Mouse (Mus musculus): ENCODE results near the gene Aadacl3. TPM values are rescaled to one million over a fixed set of nuclear protein-coding genes. Genes with fewer than 3 reads are reported as not detected.

Aadacl3 gene
- not detected in 2 replicates for polyA plus RNA-seq (2012; rRNA removed)

GRCm38 (mm10) chr4:144463656-144464055, at the start of gene Aadacl3:
TSS of gene Aadacl3 (minus strand) at chr4:144463756.
- H3K27ac ChIP-seq (ENCODE audit: control insufficient read depth, insufficient read depth, low read length) = no peak within 1 kb of the TSS
- H3K4me3 ChIP-seq (ENCODE audit: control insufficient read depth, insufficient read depth, low read length) = no peak within 1 kb of the TSS
- H3K36me3 ChIP-seq (ENCODE audit: control insufficient read depth, insufficient read depth, low read length) = no peaks in the 10 kb centered on the region
- no peak for DNase-seq
- WGBS = 81% methylated on average over 3 of the region's 3 CpGs
- H3K4me1 ChIP-seq (replicated peaks; ENCODE audit: control insufficient read depth, insufficient read depth, low read length) = no peaks in the 10 kb centered on the region
- no peaks in the 10 kb centered on the region for H3K27me3 ChIP-seq (ENCODE audit: control insufficient read depth, insufficient read depth, low read length)
- no peak for TF ChIP-seq POLR2A (IDR thresholded peaks at IDR 0.05; ENCODE audit: control insufficient read depth, extremely low read depth, insufficient read depth, low read length, poor library complexity)
- no peak for TF ChIP-seq CTCF (IDR thresholded peaks at IDR 0.05; ENCODE audit: borderline replicate concordance, control insufficient read depth, extremely low read depth, insufficient read depth, low read length, poor library complexity)

GRCm38 (mm10) chr4:144506518-144506917, 43.0 kb upstream of the Aadacl3 start:
- TF ChIP-seq CTCF (IDR thresholded peaks at IDR 0.05; ENCODE audit: borderline replicate concordance, control insufficient read depth, extremely low read depth, insufficient read depth, low read length, poor library complexity) = no peak
- no peak for TF ChIP-seq POLR2A (IDR thresholded peaks at IDR 0.05; ENCODE audit: control insufficient read depth, extremely low read depth, insufficient read depth, low read length, poor library complexity)
- H3K36me3 ChIP-seq (ENCODE audit: control insufficient read depth, insufficient read depth, low read length) = no peaks in the 10 kb centered on the region
- H3K27me3 ChIP-seq (ENCODE audit: control insufficient read depth, insufficient read depth, low read length) = no peaks in the 10 kb centered on the region
- DNase-seq = no peak
- WGBS = 69% methylated on average over 1 of the region's 1 CpGs
- H3K4me3 ChIP-seq (ENCODE audit: control insufficient read depth, insufficient read depth, low read length) = no peak overlapping the region
- no peaks in the 10 kb centered on the region for H3K4me1 ChIP-seq (replicated peaks; ENCODE audit: control insufficient read depth, insufficient read depth, low read length)
- no peak overlapping the region for H3K27ac ChIP-seq (ENCODE audit: control insufficient read depth, insufficient read depth, low read length)

- no peak overlapping the region for H3K4me3 ChIP-seq (ENCODE audit: control insufficient read depth, insufficient read depth, low read length)
- H3K4me1 ChIP-seq (replicated peaks; ENCODE audit: control insufficient read depth, insufficient read depth, low read length) = no peaks in the 10 kb centered on the region
- no peak for DNase-seq
- H3K36me3 ChIP-seq (ENCODE audit: control insufficient read depth, insufficient read depth, low read length) = no peaks in the 10 kb centered on the region
- H3K27ac ChIP-seq (ENCODE audit: control insufficient read depth, insufficient read depth, low read length) = no peak overlapping the region
- H3K27me3 ChIP-seq (ENCODE audit: control insufficient read depth, insufficient read depth, low read length) = no peaks in the 10 kb centered on the region
- no peak for TF ChIP-seq CTCF (IDR thresholded peaks at IDR 0.05; ENCODE audit: borderline replicate concordance, control insufficient read depth, extremely low read depth, insufficient read depth, low read length, poor library complexity)
- TF ChIP-seq POLR2A (IDR thresholded peaks at IDR 0.05; ENCODE audit: control insufficient read depth, extremely low read depth, insufficient read depth, low read length, poor library complexity) = no peak
Observed at GRCm38 (mm10) chr4:144493331-144493730, 29.8 kb upstream of the Aadacl3 start.

GRCm38 (mm10) chr4:144468091-144468490, 4.5 kb upstream of the Aadacl3 start:
- Histone ChIP-seq H3K36me3 (ENCODE audit: control insufficient read depth, insufficient read depth, low read length) (no peaks in the 10 kb centered on the region), H3K4me3 (ENCODE audit: control insufficient read depth, insufficient read depth, low read length) (no peak overlapping the region), H3K27ac (ENCODE audit: control insufficient read depth, insufficient read depth, low read length) (no peak overlapping the region), H3K27me3 (ENCODE audit: control insufficient read depth, insufficient read depth, low read length) (no peaks in the 10 kb centered on the region), H3K4me1 (replicated peaks; ENCODE audit: control insufficient read depth, insufficient read depth, low read length) (no peaks in the 10 kb centered on the region)
- no peak for DNase-seq
- TF ChIP-seq POLR2A (IDR thresholded peaks at IDR 0.05; ENCODE audit: control insufficient read depth, extremely low read depth, insufficient read depth, low read length, poor library complexity) = no peak
- no peak for TF ChIP-seq CTCF (IDR thresholded peaks at IDR 0.05; ENCODE audit: borderline replicate concordance, control insufficient read depth, extremely low read depth, insufficient read depth, low read length, poor library complexity)
- WGBS = 92% methylated on average over 1 of the region's 1 CpGs

- no peaks in the 10 kb centered on the region for H3K36me3 ChIP-seq (ENCODE audit: control insufficient read depth, insufficient read depth, low read length)
- H3K4me1 ChIP-seq (replicated peaks; ENCODE audit: control insufficient read depth, insufficient read depth, low read length) = no peaks in the 10 kb centered on the region
- H3K27ac ChIP-seq (ENCODE audit: control insufficient read depth, insufficient read depth, low read length) = no peak overlapping the region
- WGBS = 88% methylated on average over 2 of the region's 2 CpGs
- H3K27me3 ChIP-seq (ENCODE audit: control insufficient read depth, insufficient read depth, low read length) = no peaks in the 10 kb centered on the region
- DNase-seq = no peak
- H3K4me3 ChIP-seq (ENCODE audit: control insufficient read depth, insufficient read depth, low read length) = no peak overlapping the region
- TF ChIP-seq CTCF (IDR thresholded peaks at IDR 0.05; ENCODE audit: borderline replicate concordance, control insufficient read depth, extremely low read depth, insufficient read depth, low read length, poor library complexity) (no peak), POLR2A (IDR thresholded peaks at IDR 0.05; ENCODE audit: control insufficient read depth, extremely low read depth, insufficient read depth, low read length, poor library complexity) (no peak)
Observed at GRCm38 (mm10) chr4:144465206-144465605, 1.6 kb upstream of the Aadacl3 start.

- TF ChIP-seq CTCF (IDR thresholded peaks at IDR 0.05; ENCODE audit: borderline replicate concordance, control insufficient read depth, extremely low read depth, insufficient read depth, low read length, poor library complexity) = no peak
- WGBS = 88% methylated on average over 2 of the region's 2 CpGs
- no peak for DNase-seq
- no peaks in the 10 kb centered on the region for H3K4me1 ChIP-seq (replicated peaks; ENCODE audit: control insufficient read depth, insufficient read depth, low read length)
- H3K36me3 ChIP-seq (ENCODE audit: control insufficient read depth, insufficient read depth, low read length) = no peaks in the 10 kb centered on the region
- H3K27ac ChIP-seq (ENCODE audit: control insufficient read depth, insufficient read depth, low read length) = no peak within 1 kb of the TSS
- no peaks in the 10 kb centered on the region for H3K27me3 ChIP-seq (ENCODE audit: control insufficient read depth, insufficient read depth, low read length)
- H3K4me3 ChIP-seq (ENCODE audit: control insufficient read depth, insufficient read depth, low read length) = no peak within 1 kb of the TSS
Observed at GRCm38 (mm10) chr4:144453217-144453616, 10.3 kb downstream of the Aadacl3 start, which contains the start of gene Gm9944. TSS of gene Gm9944 (minus strand) at chr4:144453317.

GRCm38 (mm10) chr4:144448546-144448945, 15.0 kb downstream of the Aadacl3 start:
- no peak overlapping the region for H3K27ac ChIP-seq (ENCODE audit: control insufficient read depth, insufficient read depth, low read length)
- WGBS = 74% methylated on average over 2 of the region's 2 CpGs
- no peak for TF ChIP-seq CTCF (IDR thresholded peaks at IDR 0.05; ENCODE audit: borderline replicate concordance, control insufficient read depth, extremely low read depth, insufficient read depth, low read length, poor library complexity)
- TF ChIP-seq POLR2A (IDR thresholded peaks at IDR 0.05; ENCODE audit: control insufficient read depth, extremely low read depth, insufficient read depth, low read length, poor library complexity) = no peak
- no peaks in the 10 kb centered on the region for H3K36me3 ChIP-seq (ENCODE audit: control insufficient read depth, insufficient read depth, low read length)
- H3K27me3 ChIP-seq (ENCODE audit: control insufficient read depth, insufficient read depth, low read length) = no peaks in the 10 kb centered on the region
- H3K4me3 ChIP-seq (ENCODE audit: control insufficient read depth, insufficient read depth, low read length) = no peak overlapping the region
- no peak for DNase-seq
- no peaks in the 10 kb centered on the region for H3K4me1 ChIP-seq (replicated peaks; ENCODE audit: control insufficient read depth, insufficient read depth, low read length)

All from thymus, adult 2 months (tissue).